In genomic region chr2:13930724-13931123, GRCm38 (mm10) we compare ENCODE assay signal across 28 mouse cellular contexts.
"Had no signal": no experiment of that assay in that cellular context is flagged by ENCODE, and none has a peak within 500 bp of the region (broad histone marks: within the 10 kb centered on the region; RNA-seq: fewer than 3 reads in every experiment).

No protein-coding gene starts in this region.

- ATAC-seq: forebrain, embryonic 13.5 days; forebrain, embryonic 14.5 days; forebrain, embryonic 15.5 days; forebrain, embryonic 16.5 days; forebrain, postnatal 0 days had no signal

- H3K9ac ChIP-seq: embryonic facial prominence, embryonic 12.5 days; embryonic facial prominence, embryonic 13.5 days; embryonic facial prominence, embryonic 15.5 days; forebrain, embryonic 12.5 days; forebrain, embryonic 13.5 days; forebrain, embryonic 15.5 days; forebrain, postnatal 0 days had no signal

- H3K27ac ChIP-seq: embryonic facial prominence, embryonic 10.5 days; embryonic facial prominence, embryonic 12.5 days; embryonic facial prominence, embryonic 13.5 days; embryonic facial prominence, embryonic 15.5 days; forebrain, embryonic 10.5 days; forebrain, embryonic 12.5 days; forebrain, embryonic 13.5 days; forebrain, embryonic 15.5 days; gastrocnemius, adult 2 months had no signal

- H3K4me2 ChIP-seq: embryonic facial prominence, embryonic 12.5 days; embryonic facial prominence, embryonic 13.5 days; embryonic facial prominence, embryonic 15.5 days; forebrain, embryonic 12.5 days; forebrain, embryonic 13.5 days; forebrain, embryonic 15.5 days had no signal

- H3K4me1 ChIP-seq: embryonic facial prominence, embryonic 10.5 days; embryonic facial prominence, embryonic 12.5 days; embryonic facial prominence, embryonic 13.5 days; embryonic facial prominence, embryonic 15.5 days; forebrain, embryonic 12.5 days; forebrain, embryonic 13.5 days; forebrain, embryonic 15.5 days had no signal

- DNase-seq: cerebellum, adult 2 months; cerebellum, adult 8-10 months; cerebellum, adult 9-10 months; cerebellum, adult 9-11 months; cerebellum, postnatal 10 days; cerebellum, postnatal 14 days; cerebellum, postnatal 25 days; cerebellum, postnatal 36 days; embryo, embryonic 11 days; forebrain, postnatal 0 days; gastrocnemius, adult 2 months; gastrocnemius, postnatal 10 days; gastrocnemius, postnatal 14 days; gastrocnemius, postnatal 25 days; gastrocnemius, postnatal 36 days; heart, adult 11 months; heart, adult 18-20 months had no signal

- H3K9me3 ChIP-seq: embryonic facial prominence, embryonic 10.5 days; embryonic facial prominence, embryonic 12.5 days; embryonic facial prominence, embryonic 13.5 days; embryonic facial prominence, embryonic 15.5 days; forebrain, embryonic 10.5 days; forebrain, embryonic 12.5 days; forebrain, embryonic 13.5 days; forebrain, embryonic 15.5 days had no signal

- H3K27me3 ChIP-seq: embryonic facial prominence, embryonic 12.5 days; embryonic facial prominence, embryonic 13.5 days; embryonic facial prominence, embryonic 15.5 days; forebrain, embryonic 12.5 days; forebrain, embryonic 13.5 days; forebrain, embryonic 15.5 days had no signal

- H3K4me3 ChIP-seq: embryonic facial prominence, embryonic 10.5 days; embryonic facial prominence, embryonic 12.5 days; embryonic facial prominence, embryonic 13.5 days; embryonic facial prominence, embryonic 15.5 days; erythroblast, embryonic 14.5 days; forebrain, embryonic 10.5 days; forebrain, embryonic 12.5 days; forebrain, embryonic 13.5 days; forebrain, embryonic 15.5 days; gastrocnemius, adult 2 months had no signal

- H3K36me3 ChIP-seq: embryonic facial prominence, embryonic 10.5 days; embryonic facial prominence, embryonic 12.5 days; embryonic facial prominence, embryonic 13.5 days; embryonic facial prominence, embryonic 15.5 days; forebrain, embryonic 10.5 days; forebrain, embryonic 12.5 days; forebrain, embryonic 15.5 days had no signal
